Mouse (Mus musculus) right cerebral cortex, postnatal 14 days (tissue): ENCODE measurements around the gene Ubr1.
"Not testable (repeated sequence)": the region's sequence is repeated elsewhere in the genome, so short reads cannot be mapped to it uniquely, and the experiment has no call there.

Experiments used
- DNase-seq: peaks from one replicate; pipeline ENCODE4 v3.0.0; 2022

Gene Ubr1

DNA sequence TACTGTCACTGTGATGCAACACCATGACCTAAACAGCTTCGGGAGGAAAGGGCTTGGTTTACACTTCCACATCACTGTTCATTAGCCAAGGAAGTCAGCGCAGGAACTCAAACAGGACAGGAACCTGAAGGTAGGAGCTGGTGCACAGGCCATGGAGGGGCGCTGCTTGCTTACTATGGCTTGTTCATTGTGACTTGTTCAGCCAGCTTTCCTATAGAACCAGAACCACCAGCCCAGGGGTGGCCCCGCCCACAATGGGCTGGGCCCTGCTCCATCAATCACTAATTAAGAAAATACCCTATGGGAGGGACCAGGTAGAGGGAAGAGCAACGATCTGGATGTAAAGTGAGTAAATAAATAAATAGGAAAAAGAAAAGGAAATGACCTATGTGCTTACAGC lies 2.4 kb upstream of the Ubr1 start:
- DNase-seq: no peak

DNA sequence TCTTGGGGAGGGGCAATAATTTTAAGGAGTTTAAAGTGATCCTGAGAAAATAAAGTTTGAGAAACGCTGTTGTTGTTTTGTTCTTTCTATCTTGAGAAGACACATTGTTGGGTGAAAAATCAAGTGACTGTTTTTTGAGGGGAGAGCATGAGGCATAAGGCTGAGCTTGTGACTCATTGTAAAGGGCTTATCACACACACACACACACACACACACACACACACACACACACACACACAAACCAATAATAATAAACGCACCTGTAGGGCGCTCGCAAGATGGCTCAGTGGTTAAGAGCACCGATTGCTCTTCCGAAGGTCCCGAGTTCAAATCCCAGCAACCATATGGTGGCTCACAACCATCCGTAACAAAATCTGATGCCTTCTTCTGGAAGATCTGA lies 1.7 kb upstream of the Ubr1 start:
- not testable (repeated sequence) for DNase-seq

DNA sequence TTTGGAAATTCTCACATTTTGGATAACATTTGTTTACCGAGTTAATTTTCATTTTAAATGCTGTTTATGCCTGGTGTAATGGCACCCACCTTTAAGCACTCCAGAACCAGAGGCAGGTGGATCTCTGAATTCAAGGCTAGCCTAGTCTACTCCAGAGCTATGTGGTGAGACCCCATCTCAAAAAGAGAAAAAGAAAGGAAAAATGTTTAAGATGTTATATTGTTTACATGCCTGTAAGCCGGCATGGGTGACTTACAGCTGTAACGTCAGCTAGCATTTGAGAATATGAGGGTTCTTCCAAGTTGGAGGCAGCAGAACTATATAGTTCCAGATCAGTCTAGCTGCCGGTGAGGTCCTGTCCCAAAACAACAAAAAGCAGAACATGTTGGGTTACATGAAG lies 1.3 kb upstream of the Ubr1 start:
- no peak for DNase-seq

DNA sequence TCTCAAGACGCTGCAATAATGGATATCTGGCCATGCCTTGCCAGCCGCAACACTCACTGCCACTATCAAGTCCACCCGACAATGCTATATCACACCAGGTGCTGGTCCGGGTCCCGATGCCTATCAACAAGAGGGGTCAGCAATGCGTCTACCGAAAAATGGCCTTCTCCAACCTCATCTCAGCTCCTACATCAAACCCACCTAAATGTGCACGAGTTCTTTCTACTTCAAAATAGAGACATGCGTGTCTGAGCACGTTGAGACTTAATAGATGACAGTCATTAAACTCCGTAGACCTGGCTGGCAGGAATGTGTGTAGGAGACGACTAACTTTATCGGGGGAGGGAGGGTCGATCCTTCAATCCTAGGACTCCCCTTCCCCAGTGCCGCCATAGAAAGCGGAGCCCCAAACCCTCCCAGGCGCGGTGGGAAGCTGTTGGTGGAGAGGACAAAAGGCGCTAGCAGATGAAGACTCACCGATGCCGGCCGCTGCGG lies 423 bp downstream of the Ubr1 start:
- DNase-seq: no peak

DNA sequence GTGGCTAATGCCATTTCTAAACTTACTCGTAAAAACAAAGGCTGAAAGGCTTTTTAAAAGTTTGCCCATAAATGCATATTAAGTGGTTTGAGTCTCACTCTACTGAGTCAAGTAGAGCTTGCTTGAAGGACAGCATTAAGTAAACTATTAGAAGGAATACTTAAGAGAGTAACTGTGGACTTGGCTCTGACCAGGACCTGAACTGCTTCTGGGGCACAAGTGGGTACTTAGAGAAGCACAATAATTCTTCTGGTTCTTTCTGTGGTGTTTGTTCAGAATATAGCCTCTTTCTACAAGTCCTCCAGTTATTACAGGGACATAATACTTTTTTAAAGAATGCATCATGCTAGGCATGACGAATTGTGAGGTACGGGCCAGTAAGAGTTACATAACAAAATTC lies 5.0 kb downstream of the Ubr1 start:
- no peak for DNase-seq

DNA sequence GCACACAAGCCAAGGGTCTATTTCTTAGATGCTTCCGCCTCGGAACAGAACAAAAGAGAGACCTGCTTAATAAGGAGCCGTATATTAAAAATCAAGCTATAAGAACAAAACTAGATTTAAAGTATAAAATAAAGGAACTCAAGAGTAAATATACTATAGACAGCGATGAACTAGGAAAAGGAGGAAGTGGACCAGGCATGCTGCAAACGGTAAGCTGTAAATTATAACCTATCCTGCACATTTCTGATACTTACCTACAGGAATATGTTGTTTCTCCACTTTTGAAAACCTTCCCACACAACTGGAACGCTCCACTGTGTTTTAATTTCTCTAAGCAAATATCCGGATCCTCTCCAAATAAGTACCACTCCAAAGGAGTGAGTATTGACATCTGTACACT lies 7.4 kb downstream of the Ubr1 start:
- DNase-seq: no peak

DNA sequence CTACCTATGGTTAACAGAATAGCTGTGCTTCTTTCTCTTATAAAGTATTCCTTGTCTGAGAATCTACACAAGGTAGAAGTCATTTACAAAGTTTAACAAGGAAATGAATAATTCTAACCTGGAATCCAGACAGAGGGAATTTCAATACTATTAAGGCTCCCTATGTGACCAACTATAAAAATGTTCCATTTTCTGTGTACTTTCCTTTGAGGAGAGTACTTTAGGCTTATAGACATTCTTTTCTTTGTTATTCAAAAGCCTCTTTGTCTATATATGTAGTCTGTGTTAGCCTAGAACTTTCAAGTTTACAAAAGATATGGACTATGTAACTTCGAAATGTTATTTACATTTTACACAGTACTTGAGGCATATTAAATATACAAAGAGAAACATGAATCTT lies 10.3 kb downstream of the Ubr1 start:
- DNase-seq: no peak

DNA sequence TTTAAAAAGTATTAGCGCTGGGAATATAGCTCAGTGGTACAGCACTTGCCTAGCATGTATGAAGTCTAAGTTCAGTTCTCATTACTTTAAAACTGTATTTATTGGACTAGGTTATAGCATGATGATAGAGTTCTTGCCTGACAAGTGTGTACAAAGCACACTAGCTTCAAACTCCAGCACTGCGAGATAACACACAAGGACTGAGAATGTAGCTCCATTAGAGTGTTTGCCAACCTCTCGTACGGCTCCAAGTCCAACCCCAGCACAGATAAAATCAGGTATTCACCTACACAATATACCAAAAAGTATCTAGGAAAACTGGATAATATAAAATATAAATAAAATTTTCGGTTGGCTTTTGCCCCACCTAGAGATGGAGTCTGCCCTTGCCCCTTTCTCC lies 10.7 kb downstream of the Ubr1 start:
- no peak for DNase-seq

DNA sequence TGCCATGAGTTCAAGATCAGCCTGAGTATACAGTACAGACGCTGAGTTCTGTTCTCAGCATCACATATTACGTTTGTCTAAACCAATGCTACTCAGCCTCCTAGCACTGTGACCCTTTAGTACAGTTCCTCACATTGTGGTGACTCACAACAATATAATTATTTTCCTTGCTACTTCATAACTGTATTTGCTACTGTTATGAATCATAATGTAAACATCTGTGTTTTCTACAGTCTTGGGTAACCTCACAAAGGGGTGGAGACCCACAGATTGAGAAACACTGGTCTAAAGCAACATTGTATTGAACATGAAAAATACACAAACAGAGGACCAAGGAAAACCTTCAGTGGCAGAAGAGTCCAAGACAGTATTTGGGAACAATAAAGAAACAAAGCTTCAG lies 11.2 kb downstream of the Ubr1 start:
- no peak for DNase-seq

DNA sequence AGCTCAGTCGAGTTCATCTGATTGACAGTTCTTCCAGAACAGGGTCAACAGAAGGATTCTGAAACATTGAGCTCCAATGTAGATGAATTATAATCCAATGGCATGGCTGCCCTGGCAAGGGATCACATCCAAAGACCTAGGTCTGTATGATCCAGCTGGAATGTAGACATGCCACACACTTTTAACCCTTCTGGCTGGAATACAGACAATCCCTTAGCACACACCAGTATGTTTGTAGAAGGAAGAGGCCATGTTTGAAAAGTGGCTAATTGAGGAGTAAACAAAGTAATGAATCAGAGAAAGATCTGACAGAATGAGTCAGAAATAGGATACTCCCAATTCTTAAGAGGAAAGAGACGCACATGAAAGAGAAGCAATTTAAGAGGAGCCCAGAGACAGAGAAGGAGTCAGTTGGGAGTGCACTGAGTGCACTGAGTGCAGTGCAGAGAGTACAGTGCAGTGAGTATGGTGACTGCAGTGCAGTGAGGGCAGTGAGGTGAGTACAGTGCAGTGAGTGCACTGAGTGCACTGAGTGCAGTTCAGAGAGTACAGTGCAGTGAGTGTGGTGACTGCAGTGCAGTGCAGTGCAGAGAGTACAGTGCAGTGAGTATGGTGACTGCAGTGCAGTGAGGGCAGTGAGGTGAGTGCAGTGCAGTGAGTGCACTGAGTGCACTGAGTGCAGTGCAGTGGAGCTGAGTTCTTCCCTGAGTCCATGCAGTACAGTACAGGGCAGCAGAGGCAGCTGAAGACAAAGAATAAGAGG lies 18.2 kb downstream of the Ubr1 start:
- DNase-seq: no peak

DNA sequence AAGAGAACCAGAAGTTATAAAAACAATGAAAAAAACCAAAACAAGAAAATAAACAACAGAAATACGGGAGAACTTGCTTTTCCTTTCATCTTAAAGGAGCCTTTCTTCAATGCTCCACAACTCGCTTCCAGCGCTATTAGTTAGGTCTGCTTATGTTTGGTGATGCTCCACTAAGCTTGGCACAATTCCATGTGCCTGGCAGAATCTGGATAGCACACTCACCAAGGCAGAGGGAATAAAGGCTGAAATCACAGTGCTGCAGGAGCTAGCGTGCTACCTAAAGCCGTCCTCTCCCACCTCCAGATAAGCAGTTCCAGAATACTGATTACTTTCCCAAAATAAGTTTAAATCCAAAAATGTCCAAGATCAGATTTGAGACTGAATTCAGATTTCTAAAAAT lies 19.3 kb downstream of the Ubr1 start:
- DNase-seq: peak; percentile 15

DNA sequence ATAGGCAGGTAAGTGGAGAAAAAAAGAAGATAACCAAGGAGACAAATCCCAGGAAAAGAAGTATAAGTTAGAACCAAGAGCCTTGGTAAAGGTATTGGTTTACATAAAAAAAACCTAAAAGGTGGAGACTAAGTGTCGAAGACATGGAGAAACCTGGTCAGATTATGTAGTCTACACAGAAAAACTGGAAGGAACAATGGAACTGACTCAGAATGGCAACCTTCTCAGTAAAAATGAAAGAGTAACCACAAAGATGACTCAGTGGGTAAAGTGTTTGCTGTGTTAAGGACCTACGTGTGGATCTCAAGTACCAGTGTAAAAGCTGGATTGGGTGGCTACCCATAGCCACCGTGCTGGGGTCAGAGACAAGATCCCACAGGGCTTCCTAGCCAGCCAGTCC lies 37.5 kb downstream of the Ubr1 start:
- no peak for DNase-seq

DNA sequence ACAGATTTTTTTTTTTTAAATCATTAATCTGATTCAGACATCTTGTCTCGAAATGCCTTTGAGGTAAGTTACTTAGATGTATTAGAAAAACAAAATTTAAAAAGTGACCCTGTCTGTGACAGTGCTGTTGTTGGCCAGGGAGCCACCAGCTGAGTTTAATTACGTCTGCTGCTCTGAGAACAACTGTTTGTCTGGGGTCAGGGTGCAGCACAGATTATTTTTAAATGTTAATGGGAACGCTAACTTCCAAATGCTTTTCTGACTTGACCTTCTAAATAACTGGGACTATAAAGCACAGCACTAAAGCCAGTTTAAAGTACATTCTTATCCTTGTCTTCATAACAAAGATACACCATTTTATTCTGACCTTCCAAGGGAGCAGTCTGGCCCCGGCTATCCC lies 61.0 kb downstream of the Ubr1 start:
- DNase-seq: no peak

DNA sequence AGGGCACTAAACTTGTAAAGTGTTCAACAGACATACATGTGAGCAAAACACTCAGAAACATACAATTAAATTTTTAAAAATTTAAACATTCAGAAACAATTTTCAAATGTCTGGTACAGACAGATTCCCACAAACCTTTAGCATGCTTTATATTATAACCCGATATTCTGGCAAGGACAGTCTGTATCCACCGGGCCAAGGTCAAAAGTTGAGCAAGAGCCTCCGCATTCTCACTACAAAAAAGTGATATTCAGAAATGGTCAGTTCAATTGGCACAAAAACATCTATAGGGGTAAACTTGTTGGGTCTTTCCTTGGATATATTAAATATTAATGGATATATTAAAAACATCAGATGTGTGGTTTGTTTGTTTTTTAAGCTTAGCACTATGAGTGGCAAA lies 74.2 kb downstream of the Ubr1 start:
- no peak for DNase-seq

DNA sequence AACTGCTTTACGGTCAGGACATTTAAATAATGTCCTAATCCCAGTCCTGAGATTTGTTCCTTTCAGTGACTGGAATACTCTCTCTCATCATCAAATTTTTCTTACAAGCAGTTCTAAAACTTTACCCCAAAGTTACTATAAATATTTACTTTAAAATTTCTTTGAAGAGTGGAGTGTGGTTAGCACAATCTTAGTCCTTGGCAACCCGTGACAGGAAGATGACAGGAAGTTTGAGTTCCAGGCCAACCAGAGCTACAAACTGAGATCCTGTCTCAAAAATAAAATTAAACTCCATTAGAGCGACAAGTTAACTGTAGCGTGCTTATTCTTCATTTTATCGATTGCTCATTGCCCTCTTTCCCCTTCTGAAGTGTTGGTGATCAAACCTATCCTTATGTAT lies 82.9 kb downstream of the Ubr1 start:
- no peak for DNase-seq

DNA sequence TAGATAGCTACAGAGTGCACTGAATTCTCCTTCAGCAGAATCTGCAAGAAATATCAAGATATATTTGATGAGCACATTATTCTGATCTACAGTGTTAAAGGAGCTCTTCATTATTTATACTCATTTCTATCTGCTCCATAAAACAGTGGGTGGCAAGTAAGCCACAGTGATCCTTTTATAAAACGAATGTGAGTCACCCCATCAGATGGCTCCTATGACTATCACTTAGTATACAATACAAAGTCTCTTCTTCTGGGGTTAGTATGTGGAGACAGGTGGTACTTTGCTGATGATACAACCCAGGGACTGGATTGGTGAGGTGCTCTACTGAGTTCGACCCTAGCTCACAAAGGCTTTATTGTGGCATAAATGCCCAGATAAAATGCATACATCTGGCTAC lies 97.3 kb downstream of the Ubr1 start:
- DNase-seq: no peak

DNA sequence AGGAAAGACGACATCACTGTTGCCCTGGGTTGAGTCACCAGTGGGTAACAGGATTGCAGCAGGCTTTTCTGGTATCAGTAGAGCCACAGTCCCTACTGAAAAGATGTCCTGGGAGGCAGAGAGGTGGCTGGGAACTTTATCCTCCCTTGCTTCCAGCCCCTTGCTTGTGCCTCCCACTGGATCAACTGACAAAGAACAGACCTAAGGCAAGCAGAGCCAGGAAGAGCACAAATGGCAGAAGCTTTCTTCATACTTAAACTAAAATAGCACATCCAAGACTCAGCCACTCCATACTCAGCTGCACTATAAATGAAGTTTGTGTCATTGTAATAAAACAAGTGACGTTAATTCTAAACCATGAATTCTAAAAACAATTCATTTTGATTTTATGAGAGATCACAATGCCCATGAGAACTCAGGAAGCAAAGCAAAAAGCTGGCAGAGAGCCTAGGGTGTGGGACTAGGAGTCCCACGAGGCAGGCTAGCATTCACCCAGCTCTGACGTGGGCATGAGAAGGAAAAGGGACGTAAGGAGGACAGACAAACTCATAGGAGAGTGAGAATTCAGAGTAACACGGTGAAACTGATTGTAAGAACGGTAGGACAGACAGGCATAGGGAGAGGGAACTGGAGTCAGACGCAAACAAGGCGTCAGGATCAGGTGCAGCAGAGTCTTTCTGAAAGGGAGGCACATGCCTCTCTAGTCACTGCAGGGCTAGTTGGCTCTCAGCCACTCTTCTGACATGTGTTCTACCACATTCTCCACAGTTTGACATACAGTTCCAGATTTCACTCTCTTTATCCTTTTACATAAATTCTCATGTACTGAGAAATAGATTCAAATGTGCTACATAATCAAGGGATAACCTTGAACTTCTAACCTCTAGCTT lies 98.8 kb downstream of the Ubr1 start:
- no peak for DNase-seq

DNA sequence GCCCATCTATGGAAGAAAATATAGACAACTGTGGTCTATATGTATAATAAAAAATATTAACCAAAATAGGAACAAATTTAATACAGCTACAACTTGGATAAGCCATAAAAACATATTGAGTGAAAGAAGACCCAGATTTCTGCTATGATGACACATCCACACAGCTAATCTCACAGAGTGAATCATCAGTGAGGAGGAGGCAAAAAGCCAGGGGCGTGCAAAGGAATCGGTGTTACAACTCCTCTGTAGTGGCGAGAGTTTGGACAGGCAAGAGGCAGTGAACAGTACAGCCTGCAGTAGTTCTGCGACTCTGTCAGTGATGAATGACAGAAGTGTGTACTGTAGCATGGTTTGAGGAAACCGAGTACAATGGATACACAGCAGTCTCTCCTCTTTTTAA lies 103.2 kb downstream of the Ubr1 start:
- peak; percentile 40 for DNase-seq

DNA sequence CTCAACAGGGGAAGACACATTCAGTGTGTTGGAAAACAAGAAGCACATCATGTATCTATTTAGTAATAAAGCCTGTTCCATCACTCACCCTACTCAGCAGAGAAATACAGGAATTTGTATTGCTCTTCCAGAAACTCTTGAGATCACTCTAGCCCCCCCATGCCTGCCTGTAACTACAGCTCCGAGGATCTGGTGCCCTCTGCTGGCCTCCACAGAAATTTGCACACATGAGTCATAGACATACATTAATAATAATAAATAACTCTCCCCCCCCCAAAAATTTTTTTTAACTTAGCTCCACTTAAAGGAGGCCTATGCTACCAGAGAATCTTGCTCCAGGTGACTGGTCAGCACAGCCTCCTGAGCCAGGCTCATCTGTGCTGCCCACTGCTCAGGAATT lies 104.0 kb downstream of the Ubr1 start:
- peak; percentile 50 for DNase-seq

DNA sequence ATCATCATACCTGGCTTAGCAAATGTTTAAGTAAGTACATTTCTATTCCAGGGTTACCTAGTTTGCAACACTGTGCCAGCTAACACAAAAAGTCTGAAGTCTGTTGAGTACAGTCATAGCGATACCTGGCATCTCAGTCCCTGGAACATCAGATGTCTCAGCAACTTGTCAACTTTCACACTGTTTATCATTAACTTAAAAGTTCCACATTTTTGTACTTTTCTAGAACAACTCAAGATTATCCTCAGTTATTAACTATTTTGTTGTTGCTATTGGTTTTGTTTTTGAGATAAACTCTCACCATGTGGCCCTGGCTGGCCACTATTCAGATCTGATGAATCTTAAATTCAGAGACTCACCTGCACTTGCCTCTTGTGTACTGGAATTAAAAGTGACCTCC lies 107.1 kb downstream of the Ubr1 start:
- DNase-seq: no peak

DNA sequence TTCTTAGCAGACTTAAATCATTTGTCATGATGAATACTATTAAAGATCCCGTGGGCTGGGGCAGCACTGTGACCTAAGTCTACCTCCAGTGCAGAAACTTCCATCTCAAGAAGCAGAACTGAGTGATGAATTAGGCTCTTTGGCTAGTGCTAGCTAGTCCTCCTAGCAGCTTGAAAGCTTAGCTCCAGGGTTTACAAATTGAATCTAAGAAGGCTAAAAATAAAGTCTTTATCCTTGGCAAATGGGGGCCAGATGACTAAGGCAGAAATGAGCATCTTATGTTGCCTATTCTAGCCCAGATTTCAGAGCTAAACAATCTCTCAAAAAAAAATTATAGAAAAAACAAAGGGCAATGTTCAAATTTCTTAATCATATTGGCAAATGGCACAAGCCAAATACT lies 109.8 kb downstream of the Ubr1 start:
- DNase-seq: no peak

DNA sequence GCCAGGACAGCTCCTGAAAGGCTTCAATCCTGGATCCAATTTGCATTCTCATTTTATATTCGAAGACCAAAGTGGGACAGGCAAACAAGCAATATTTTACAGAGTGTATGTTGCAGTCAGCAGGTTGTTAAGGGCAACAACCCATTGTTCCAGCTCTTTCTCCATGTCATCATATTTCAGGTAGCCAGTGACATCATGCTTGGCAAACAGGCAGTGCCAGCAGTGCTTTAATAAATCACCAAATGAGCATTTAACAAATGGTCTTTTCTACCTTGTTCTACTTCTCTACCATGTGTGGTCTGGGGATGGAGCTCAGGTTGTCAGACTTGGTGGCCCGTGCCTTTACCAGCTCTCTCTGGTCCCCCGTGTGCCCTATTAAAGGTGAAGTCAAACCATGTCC lies 112.4 kb downstream of the Ubr1 start:
- DNase-seq: no peak

DNA sequence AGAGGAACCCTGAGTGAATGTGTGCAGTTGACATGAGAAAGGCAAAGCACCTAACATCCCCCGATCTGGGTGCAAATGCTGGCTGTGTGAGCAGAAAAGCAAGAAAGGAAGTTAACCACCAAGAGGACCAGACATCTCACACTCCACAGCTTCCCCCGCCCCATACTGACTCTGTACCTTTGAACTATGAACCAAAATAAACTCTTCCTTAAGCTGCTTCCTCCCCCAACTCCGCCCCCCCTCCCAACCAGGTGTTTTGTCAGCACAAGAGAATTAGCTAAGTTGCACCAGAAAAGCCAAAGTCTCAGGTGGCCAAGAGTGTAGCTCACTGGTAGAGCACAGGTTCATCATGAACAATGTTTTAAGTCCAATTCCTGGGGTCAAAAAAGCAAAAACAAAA lies 117.4 kb downstream of the Ubr1 start:
- DNase-seq: no peak

DNA sequence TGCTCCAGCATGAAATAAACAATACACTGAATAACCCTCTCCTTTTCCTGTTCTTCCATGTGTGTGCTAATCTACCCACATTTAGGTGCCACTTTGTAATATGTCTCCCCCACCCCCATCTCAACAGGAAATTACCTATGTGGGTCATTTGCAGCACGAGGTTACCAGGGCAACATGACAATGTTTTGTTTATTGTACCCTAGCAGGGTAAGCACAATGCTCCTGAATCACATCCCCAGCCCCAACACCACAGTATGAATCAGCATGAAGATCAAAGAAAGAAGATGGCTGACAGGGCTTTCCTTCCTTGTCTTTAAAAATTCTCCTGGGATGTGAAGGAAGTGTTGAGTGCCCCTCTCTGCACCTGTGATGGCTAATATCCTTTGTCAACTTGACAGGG lies 117.9 kb downstream of the Ubr1 start:
- DNase-seq: no peak
